Mouse (Mus musculus) activated CD4-positive, CD25-positive, alpha-beta regulatory T cell, adult 4 months (primary cell): ENCODE results near the gene Mrpl4. TPM values are rescaled to one million over a fixed set of nuclear protein-coding genes. Genes with fewer than 3 reads are reported as not detected.
"Not testable (repeated sequence)": the region's sequence is repeated elsewhere in the genome, so short reads cannot be mapped to it uniquely, and the experiment has no call there.

Experiments
- ATAC-seq: one replicate; pipeline ENCODE4 v1.8.0; 2017
- polyA plus RNA-seq, 2 experiments: library from polyadenylated mRNA; unstranded; fragments of 100-300 nt; shearing (Covaris generic); gene quantifications; one replicate each; pipeline ENCODE4 v1.2.1; 2017

Gene Mrpl4
- polyA plus RNA-seq, 2 experiments from 2014 or later, result 100 to 103 TPM

- ATAC-seq, result not testable (repeated sequence)
These were observed 42.2 kb downstream of the Mrpl4 start for GRCm38 (mm10) chr9:21044785-21045184.

- ATAC-seq, result no peak
These were observed 42.7 kb downstream of the Mrpl4 start for GRCm38 (mm10) chr9:21045235-21045634.

- no peak for ATAC-seq
These were observed 49.0 kb downstream of the Mrpl4 start for GRCm38 (mm10) chr9:21051578-21051977.

Other genes starting within 250 kb of the Mrpl4 start
- gene Col5a3, start 187.7 kb upstream of the Mrpl4 start, polyA plus RNA-seq, result not detected
- gene Rdh8, start 184.2 kb upstream of the Mrpl4 start, polyA plus RNA-seq, result not detected
- 10 to 100 TPM; 12.4 to 14.6 TPM for gene A230050P20Rik, start 134.1 kb upstream of the Mrpl4 start, polyA plus RNA-seq
- 1 to 10 TPM in 1 of 2 experiments, under 1 TPM in 1; 0.76 to 1.5 TPM for gene Angptl6, start 123.0 kb upstream of the Mrpl4 start, polyA plus RNA-seq
- 10 to 100 TPM; 22.9 to 30.1 TPM for gene Ppan, start 114.6 kb upstream of the Mrpl4 start, polyA plus RNA-seq
- gene Eif3g, start 104.1 kb upstream of the Mrpl4 start, polyA plus RNA-seq, result 100 to 1,000 TPM; 190 to 235 TPM
- gene Dnmt1, start 42.9 kb upstream of the Mrpl4 start, polyA plus RNA-seq, result 10 to 100 TPM; 51.2 to 52.7 TPM
- 1 to 10 TPM; 3.2 to 5.0 TPM for gene S1pr2, start 26.0 kb upstream of the Mrpl4 start, polyA plus RNA-seq
- gene Icam1, start 13.2 kb downstream of the Mrpl4 start, polyA plus RNA-seq, result 10 to 100 TPM; 55.3 to 64.7 TPM
- gene Icam4, start 26.6 kb downstream of the Mrpl4 start, polyA plus RNA-seq, result 1 to 10 TPM; 2.9 to 3.8 TPM
- not detected for gene Icam5, start 29.3 kb downstream of the Mrpl4 start, polyA plus RNA-seq
- under 1 TPM in 1 of 2 experiments, not detected in 1; 0.66 TPM for gene Zglp1, start 64.4 kb downstream of the Mrpl4 start, polyA plus RNA-seq
- gene Gm49373, start 70.4 kb downstream of the Mrpl4 start, polyA plus RNA-seq, result not detected
- 10 to 100 TPM; 14.3 to 17.2 TPM for gene Fdx1l, start 70.9 kb downstream of the Mrpl4 start, polyA plus RNA-seq
- 1 to 10 TPM in 1 of 2 experiments, under 1 TPM in 1; 0.67 to 3.2 TPM for gene Gm38431, start 89.3 kb downstream of the Mrpl4 start, polyA plus RNA-seq
- 10 to 100 TPM; 22.8 to 25.1 TPM for gene Raver1, start 89.3 kb downstream of the Mrpl4 start, polyA plus RNA-seq
- gene Tyk2, start 128.5 kb downstream of the Mrpl4 start, polyA plus RNA-seq, result 10 to 100 TPM; 30.0 to 60.9 TPM
- 100 to 1,000 TPM; 102 to 129 TPM for gene Cdc37, start 147.2 kb downstream of the Mrpl4 start, polyA plus RNA-seq
- gene Pde4a, start 163.0 kb downstream of the Mrpl4 start, polyA plus RNA-seq, result 1 to 10 TPM in 1 of 2 experiments, under 1 TPM in 1; 0.44 to 1.1 TPM
- 10 to 100 TPM; 16.9 to 30.0 TPM for gene Keap1, start 236.6 kb downstream of the Mrpl4 start, polyA plus RNA-seq
- under 1 TPM in 1 of 2 experiments, not detected in 1; 0.34 TPM for gene S1pr5, start 245.7 kb downstream of the Mrpl4 start, polyA plus RNA-seq